Mouse (Mus musculus) cerebellum, adult 9-11 months (tissue): ENCODE measurements around the gene Qars.

ENCODE experiments used
- DNase-seq: peaks from one replicate; pipeline ENCODE4 v3.0.0; 2022

Gene Qars

DNA sequence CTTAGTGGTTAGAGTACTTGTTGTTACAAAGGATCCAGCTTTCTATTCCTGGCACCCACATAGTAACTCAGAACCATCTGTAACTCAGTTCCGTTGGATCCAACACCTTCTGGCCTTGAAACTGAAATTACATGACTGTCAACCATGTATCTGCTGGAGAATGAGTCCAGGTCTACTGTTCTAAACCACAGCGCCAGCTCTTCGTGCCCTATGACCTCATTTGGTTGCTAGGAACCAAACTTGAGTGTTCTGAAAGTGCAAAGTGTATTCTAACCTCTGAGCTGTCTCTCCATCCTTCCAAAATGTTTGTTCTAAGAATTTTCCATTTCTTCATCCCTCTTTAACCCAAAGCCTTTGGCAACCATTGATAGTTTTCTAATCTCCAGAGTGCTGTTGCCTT lies 38.5 kb downstream of the Qars start:
- no peak for DNase-seq

DNA sequence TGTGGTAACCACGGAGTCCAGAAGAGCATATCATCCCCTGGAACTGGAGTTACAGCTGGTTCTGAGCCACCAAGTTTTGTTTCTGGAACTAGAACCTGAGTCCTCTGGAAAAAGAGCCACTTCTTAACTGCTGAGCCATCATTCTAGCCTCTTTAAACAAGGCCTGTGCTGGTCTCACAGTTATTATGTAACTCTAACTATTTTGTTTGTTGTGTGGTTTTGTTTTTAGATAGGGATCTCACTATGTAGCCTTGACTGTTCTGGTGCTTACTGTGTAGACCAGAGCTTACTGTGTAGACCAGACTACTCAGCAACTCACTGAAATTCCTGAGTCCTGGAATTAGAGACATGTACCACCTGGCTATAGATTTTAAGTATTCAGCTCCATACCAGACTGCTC lies 39.4 kb downstream of the Qars start:
- no peak for DNase-seq

DNA sequence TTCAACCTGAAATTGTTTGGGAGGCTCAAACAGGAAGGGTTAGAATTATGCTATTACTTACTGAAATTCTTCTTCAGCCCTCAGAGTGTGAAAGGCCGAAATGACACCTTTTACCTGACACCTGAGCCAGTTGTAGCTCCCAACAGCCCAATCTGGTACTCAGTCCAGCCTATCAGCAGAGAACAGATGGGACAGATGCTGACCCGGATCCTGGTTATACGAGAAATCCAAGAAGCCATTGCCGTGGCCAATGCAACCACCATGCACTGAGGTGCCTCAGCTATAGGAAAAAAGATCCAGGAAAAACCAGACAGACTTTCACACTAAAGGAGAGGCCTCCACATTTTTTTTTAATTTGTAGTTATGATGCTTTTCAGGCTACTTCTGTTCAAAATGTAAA lies 51.7 kb downstream of the Qars start:
- DNase-seq, result peak; percentile 17

DNA sequence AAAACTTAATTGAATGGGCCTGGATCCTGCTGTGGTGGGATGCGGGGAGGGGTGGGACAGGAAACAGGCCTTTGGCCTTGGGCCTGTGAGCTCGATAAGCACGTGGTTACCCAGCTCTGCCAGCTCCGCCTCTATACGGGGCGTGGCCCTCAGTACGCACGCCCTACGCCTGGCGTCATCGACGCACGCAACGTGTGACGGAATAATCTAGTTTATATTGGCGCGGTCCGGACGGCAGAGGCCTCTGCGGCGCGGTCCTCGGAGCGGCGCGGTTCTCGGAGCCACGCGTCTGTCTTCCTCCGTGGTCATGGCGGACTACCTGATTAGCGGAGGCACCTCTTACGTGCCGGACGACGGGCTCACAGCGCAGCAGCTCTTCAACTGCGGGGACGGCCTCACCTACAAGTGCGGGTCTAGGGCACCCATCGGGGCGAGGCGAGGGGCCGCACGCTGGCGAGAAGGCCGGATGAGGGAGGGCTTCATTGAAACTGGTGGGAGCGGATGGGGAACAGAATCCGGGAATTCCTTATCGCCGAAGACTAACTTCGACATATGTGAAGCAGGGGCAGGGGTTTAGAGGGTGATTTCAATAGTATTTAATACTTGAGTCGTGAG lies 52.8 kb downstream of the Qars start, which contains the start of gene Impdh2:
Impdh2 (plus strand) TSS at position 60 of the 615 bp plus-strand sequence.
- peak; percentile 94 for DNase-seq

DNA sequence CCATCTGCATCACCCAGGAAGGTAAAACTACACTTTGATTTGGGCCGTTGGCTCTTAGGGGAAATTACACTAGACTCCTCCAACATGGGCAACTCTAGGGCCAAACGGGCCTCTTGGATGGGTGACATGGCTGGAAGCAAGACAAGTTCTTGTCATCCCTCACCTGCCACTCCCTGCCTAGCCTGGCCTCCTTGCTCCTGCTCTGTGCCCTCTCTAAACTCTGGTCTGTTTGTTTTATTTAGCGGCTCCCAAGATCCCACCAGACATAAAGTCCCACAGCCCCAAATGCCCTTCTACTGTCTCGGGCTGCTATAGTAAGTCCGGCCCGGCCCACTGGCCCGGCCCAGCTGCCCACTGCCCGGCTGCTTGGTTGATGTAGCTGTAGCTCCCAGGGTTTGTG lies 56.2 kb downstream of the Qars start:
- DNase-seq, result peak; percentile 42

DNA sequence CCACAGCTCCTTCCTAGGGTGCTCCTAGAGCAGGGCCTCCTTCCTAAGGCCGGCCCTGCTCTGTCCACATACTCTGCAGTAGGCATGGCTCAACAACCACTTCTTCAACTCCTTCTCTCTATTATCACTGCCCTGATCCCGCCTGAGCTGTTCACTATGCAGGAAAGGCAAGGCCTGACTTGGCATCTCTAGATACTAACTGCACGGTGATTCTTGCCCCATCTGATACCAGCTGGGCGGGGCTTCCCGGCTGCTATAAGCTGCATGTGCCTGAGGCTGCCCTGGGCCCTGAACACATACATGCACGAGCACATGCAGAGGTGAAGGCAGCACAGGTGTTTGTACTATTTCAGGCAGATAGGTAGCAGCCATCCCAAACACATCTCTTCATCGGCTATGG lies 56.6 kb downstream of the Qars start:
- DNase-seq, result no peak
